Mouse (Mus musculus) regulatory T cell (primary cell): ENCODE measurements around the gene Fgfr2.

Source experiments
- in situ Hi-C: fragments of 300-600 bp; cut with MboI, MseI; formaldehyde crosslinking; loops from one replicate; pipeline ENCODE4 v1.15.1; 2025; ENCODE audit warnings: high pct_unique_total_duplicates

Gene Fgfr2

GRCm38 (mm10) chr7:130114436-130114835 is 3008.7 kb downstream of the Fgfr2 start:
- in situ Hi-C loops = no loop called here
